Mouse (Mus musculus) embryonic facial prominence, embryonic 14.5 days (tissue): ENCODE measurements around the gene Atp7b. TPM values are rescaled to one million over a fixed set of nuclear protein-coding genes. Genes with fewer than 3 reads are reported as not detected.

Experiments
- polyA plus RNA-seq: library from polyadenylated mRNA; unstranded; fragments of >200 nt; fragmentation: Nextera tagmentation; extraction: Ambion mirVana; gene quantifications from 2 replicates; pipeline ENCODE4 v1.2.1, GENCODE M21; 2014

Gene Atp7b
- polyA plus RNA-seq, 1 experiment from 2014 or later, result 0.86 TPM

Other genes with a start within 250 kb of the Atp7b start
- gene Defb50, start 236.8 kb downstream of the Atp7b start, polyA plus RNA-seq, result not detected in 2 replicates
- gene Defb2, start 220.4 kb downstream of the Atp7b start, polyA plus RNA-seq, result not detected in 2 replicates
- gene Defb10, start 201.4 kb downstream of the Atp7b start, polyA plus RNA-seq, result not detected in 2 replicates
- not detected in 2 replicates for gene Defb9, start 174.9 kb downstream of the Atp7b start, polyA plus RNA-seq
- 3.3 TPM in 1 of 2 replicates, not detected in the other for gene Defb11, start 153.9 kb downstream of the Atp7b start, polyA plus RNA-seq
- gene Defb15, start 127.6 kb downstream of the Atp7b start, polyA plus RNA-seq, result not detected in 2 replicates
- gene Defb35, start 122.0 kb downstream of the Atp7b start, polyA plus RNA-seq, result not detected in 2 replicates
- gene Defb13, start 113.5 kb downstream of the Atp7b start, polyA plus RNA-seq, result not detected in 2 replicates
- not detected in 2 replicates for gene Fam90a1a, start 101.6 kb downstream of the Atp7b start, polyA plus RNA-seq
- gene Ccdc70, start 90.5 kb downstream of the Atp7b start, polyA plus RNA-seq, result not detected in 2 replicates
- 19.3 and 22.4 TPM in 2 replicates for gene Alg11, start 416 bp upstream of the Atp7b start, polyA plus RNA-seq
- gene Nek5, start 64.7 kb upstream of the Atp7b start, polyA plus RNA-seq, result 0.46 and 0.67 TPM in 2 replicates
- gene Nek3, start 106.1 kb upstream of the Atp7b start, polyA plus RNA-seq, result 4.1 and 5.8 TPM in 2 replicates
- gene Ckap2, start 125.5 kb upstream of the Atp7b start, polyA plus RNA-seq, result 35.6 and 43.4 TPM in 2 replicates
- gene Vps36, start 132.5 kb upstream of the Atp7b start, polyA plus RNA-seq, result 28.4 and 31.1 TPM in 2 replicates
- gene Thsd1, start 167.0 kb upstream of the Atp7b start, polyA plus RNA-seq, result 11.2 and 13.1 TPM in 2 replicates
- not detected in 2 replicates for gene Tpte, start 223.1 kb upstream of the Atp7b start, polyA plus RNA-seq